Mouse (Mus musculus): ENCODE results near the gene Il1rapl2.

- TF ChIP-seq CTCF (IDR thresholded peaks at IDR 0.05; ENCODE audit: low read depth, low read length), result no peak
- no peak for TF ChIP-seq POLR2A (IDR thresholded peaks at IDR 0.05; ENCODE audit: borderline replicate concordance, low read depth, low read length)
Observed at GRCm38 (mm10) chrX:137667011-137667410, 96.6 kb downstream of the Il1rapl2 start.
